Mouse (Mus musculus) myocyte (in vitro differentiated cells): ENCODE results near the gene Adk. TPM values are rescaled to one million over a fixed set of nuclear protein-coding genes. Genes with fewer than 3 reads are reported as not detected.

Source experiments
- H3K27me3 ChIP-seq: one replicate; pipeline ENCODE4 v1.6.1; 2011; ENCODE audit not compliant: control insufficient read depth, insufficient read depth, insufficient read length
- H3K36me3 ChIP-seq: one replicate; pipeline ENCODE4 v1.6.1; 2011; ENCODE audit not compliant: control insufficient read depth, insufficient read depth
- H3K4me2 ChIP-seq: one replicate; pipeline ENCODE4 v1.6.1; 2011; ENCODE audit warnings: low read depth, control low read depth
- H3K4me3 ChIP-seq: one replicate; pipeline ENCODE4 v1.5.1; 2011; ENCODE audit warnings: mild to moderate bottlenecking, control low read depth, moderate library complexity
- H3K79me2 ChIP-seq: one replicate; pipeline ENCODE4 v1.6.1; 2011; ENCODE audit not compliant: control insufficient read depth, insufficient read depth
- H3ac ChIP-seq: one replicate; pipeline ENCODE4 v1.6.1; 2011; ENCODE audit not compliant: control insufficient read depth, insufficient read length
- CEBPB ChIP-seq: IDR thresholded peaks from 2 replicates; pipeline ENCODE4 v1.6.1; 2011; ENCODE audit warnings: mild to moderate bottlenecking, moderate library complexity; ENCODE audit not compliant: poor library complexity, insufficient read depth, severe bottlenecking
- E2F4 ChIP-seq: IDR thresholded peaks from one replicate; pipeline ENCODE4 v1.6.1; 2011; ENCODE audit warnings: mild to moderate bottlenecking, control low read depth, moderate library complexity; ENCODE audit not compliant: insufficient read depth
- MAX ChIP-seq: IDR thresholded peaks from one replicate; pipeline ENCODE4 v1.6.1; 2011; ENCODE audit warnings: low read depth, mild to moderate bottlenecking, control low read depth
- MYOD1 ChIP-seq, 3 experiments: IDR thresholded peaks; one replicate each; pipeline ENCODE4 v1.6.1; 2011; ENCODE audit warnings: control low read depth in 2 of 3, low read depth in 2 of 3, mild to moderate bottlenecking in 2 of 3, moderate library complexity in 1 of 3; ENCODE audit not compliant: insufficient read length in 2 of 3, control insufficient read depth in 1 of 3
- MYOG ChIP-seq, 3 experiments: IDR thresholded peaks; one replicate each; pipeline ENCODE4 v1.6.1; 2011; ENCODE audit warnings: control low read depth in 2 of 3, low read depth in 2 of 3, mild to moderate bottlenecking in 2 of 3; ENCODE audit not compliant: insufficient read length in 2 of 3, control insufficient read depth in 1 of 3, insufficient read depth in 1 of 3
- POLR2A ChIP-seq: IDR thresholded peaks from one replicate; pipeline ENCODE4 v1.6.1; 2011; ENCODE audit warnings: low read depth, mild to moderate bottlenecking, control low read depth, moderate library complexity; ENCODE audit not compliant: insufficient read length
- POLR2AphosphoS2 ChIP-seq: IDR thresholded peaks from one replicate; pipeline ENCODE4 v1.6.1; 2011; ENCODE audit warnings: low read depth, control low read depth; ENCODE audit not compliant: insufficient read length
- REST ChIP-seq: IDR thresholded peaks from one replicate; pipeline ENCODE4 v1.6.1; 2011; ENCODE audit warnings: mild to moderate bottlenecking, control low read depth, moderate library complexity; ENCODE audit not compliant: insufficient read depth, insufficient read length
- SRF ChIP-seq: IDR thresholded peaks from one replicate; pipeline ENCODE4 v1.6.1; 2011; ENCODE audit warnings: low read depth; ENCODE audit not compliant: control insufficient read depth, insufficient read length
- TCF12 ChIP-seq: IDR thresholded peaks from one replicate; pipeline ENCODE4 v1.6.1; 2011; ENCODE audit warnings: mild to moderate bottlenecking, control low read depth; ENCODE audit not compliant: poor library complexity, insufficient read depth, severe bottlenecking
- TCF3 ChIP-seq: IDR thresholded peaks from one replicate; pipeline ENCODE4 v1.6.1; 2011; ENCODE audit warnings: low read depth, control low read depth; ENCODE audit not compliant: insufficient read length
- USF1 ChIP-seq: IDR thresholded peaks from one replicate; pipeline ENCODE4 v1.6.1; 2011; ENCODE audit warnings: low read depth, mild to moderate bottlenecking, control low read depth, moderate library complexity
- polyA plus RNA-seq: library from polyadenylated mRNA; unstranded; fragments of >200 nt; fragmentation: generic; extraction: Trizol; gene quantifications from one replicate; pipeline ENCODE4 v1.2.1, GENCODE M21; 2012; ENCODE audit warnings: missing spikeins

Gene Adk
- polyA plus RNA-seq, 1 experiment = 37.2 TPM

- H3K4me2 ChIP-seq = no peak overlapping the region
- TF ChIP-seq MYOG (IDR thresholded peaks at IDR 0.05; ENCODE audit: control insufficient read depth in 1 of 3, insufficient read depth in 1 of 3, insufficient read length in 2 of 3, low read depth in 2 of 3) (no peak), TCF12 (no peak), POLR2AphosphoS2 (no peak), SRF (no peak), TCF3 (no peak), MYOD1 (IDR thresholded peaks at IDR 0.05; ENCODE audit: control insufficient read depth in 1 of 3, insufficient read length in 2 of 3, low read depth in 2 of 3) (no peak), POLR2A (no peak), MAX (no peak), E2F4 (no peak), REST (no peak), USF1 (no peak), CEBPB (no peak)
- H3K27me3 ChIP-seq = no peaks in the 10 kb centered on the region
- no peak overlapping the region for H3K4me3 ChIP-seq
- no peaks in the 10 kb centered on the region for H3K79me2 ChIP-seq
- H3ac ChIP-seq = no peak overlapping the region
- peaks cover 33% of the 10 kb centered on the region for H3K36me3 ChIP-seq
These were observed 13.3 kb upstream of the Adk start for GRCm38 (mm10) chr14:21039077-21039476.

- H3K4me3 ChIP-seq = no peak overlapping the region
- no peak overlapping the region for H3K4me2 ChIP-seq
- peaks cover 29% of the 10 kb centered on the region for H3K36me3 ChIP-seq
- TF ChIP-seq MYOD1 (IDR thresholded peaks at IDR 0.05; ENCODE audit: control insufficient read depth in 1 of 3, insufficient read length in 2 of 3, low read depth in 2 of 3) = no peak
- no peak for TF ChIP-seq USF1
- TF ChIP-seq TCF12 = no peak
- no peak for TF ChIP-seq SRF
- TF ChIP-seq POLR2AphosphoS2 = no peak
- TF ChIP-seq REST = no peak
- no peak for TF ChIP-seq E2F4
- no peak for TF ChIP-seq MYOG (IDR thresholded peaks at IDR 0.05; ENCODE audit: control insufficient read depth in 1 of 3, insufficient read depth in 1 of 3, insufficient read length in 2 of 3, low read depth in 2 of 3)
- TF ChIP-seq MAX = no peak
- no peak for TF ChIP-seq POLR2A
- no peak for TF ChIP-seq TCF3
- TF ChIP-seq CEBPB = no peak
- H3K27me3 ChIP-seq = no peaks in the 10 kb centered on the region
- no peak overlapping the region for H3ac ChIP-seq
- H3K79me2 ChIP-seq = no peaks in the 10 kb centered on the region
These were observed 12.8 kb upstream of the Adk start for GRCm38 (mm10) chr14:21039623-21040022.

GRCm38 (mm10) chr14:21047840-21048239 is 4.5 kb upstream of the Adk start:
- Histone ChIP-seq H3K4me3 (no peak overlapping the region), H3K27me3 (no peaks in the 10 kb centered on the region), H3ac (no peak overlapping the region), H3K36me3 (peaks cover 5% of the 10 kb centered on the region), H3K79me2 (peaks cover 52% of the 10 kb centered on the region), H3K4me2 (no peak overlapping the region)
- TF ChIP-seq SRF = no peak
- no peak for TF ChIP-seq E2F4
- TF ChIP-seq MYOD1 (IDR thresholded peaks at IDR 0.05; ENCODE audit: control insufficient read depth in 1 of 3, insufficient read length in 2 of 3, low read depth in 2 of 3) = no peak
- TF ChIP-seq TCF3 = no peak
- no peak for TF ChIP-seq MYOG (IDR thresholded peaks at IDR 0.05; ENCODE audit: control insufficient read depth in 1 of 3, insufficient read depth in 1 of 3, insufficient read length in 2 of 3, low read depth in 2 of 3)
- TF ChIP-seq POLR2AphosphoS2 = no peak

GRCm38 (mm10) chr14:21048879-21049278 is 3.5 kb upstream of the Adk start:
- Histone ChIP-seq H3ac (no peak overlapping the region), H3K27me3 (no peaks in the 10 kb centered on the region), H3K4me3 (no peak overlapping the region), H3K79me2 (peaks cover 56% of the 10 kb centered on the region), H3K4me2 (no peak overlapping the region), H3K36me3 (peaks cover 5% of the 10 kb centered on the region)
- TF ChIP-seq MYOD1 (IDR thresholded peaks at IDR 0.05; ENCODE audit: control insufficient read depth in 1 of 3, insufficient read length in 2 of 3, low read depth in 2 of 3) (no peak), CEBPB (no peak), POLR2A (no peak), USF1 (no peak), TCF12 (no peak), POLR2AphosphoS2 (no peak), TCF3 (no peak), MYOG (IDR thresholded peaks at IDR 0.05; ENCODE audit: control insufficient read depth in 1 of 3, insufficient read depth in 1 of 3, insufficient read length in 2 of 3, low read depth in 2 of 3) (no peak), REST (no peak), MAX (no peak), SRF (no peak), E2F4 (no peak)

- H3K4me2 ChIP-seq = peak overlapping the region; percentile 80
- H3K4me3 ChIP-seq = peak overlapping the region; percentile 94
- H3K27me3 ChIP-seq = no peaks in the 10 kb centered on the region
- TF ChIP-seq MYOG (IDR thresholded peaks at IDR 0.05; ENCODE audit: control insufficient read depth in 1 of 3, insufficient read depth in 1 of 3, insufficient read length in 2 of 3, low read depth in 2 of 3) (no peak), REST (no peak), POLR2A (no peak), E2F4 (no peak), MAX (no peak), MYOD1 (IDR thresholded peaks at IDR 0.05; ENCODE audit: control insufficient read depth in 1 of 3, insufficient read length in 2 of 3, low read depth in 2 of 3) (no peak)
- peaks cover 57% of the 10 kb centered on the region for H3K79me2 ChIP-seq
- H3K36me3 ChIP-seq = no peaks in the 10 kb centered on the region
- no peak overlapping the region for H3ac ChIP-seq
These were observed 1.6 kb upstream of the Adk start for GRCm38 (mm10) chr14:21050734-21051133.
